Mouse (Mus musculus): Measurements from ENCODE around the gene Mast2. TPM values are rescaled to one million over a fixed set of nuclear protein-coding genes. Genes with fewer than 3 reads are reported as not detected.

Gene Mast2
- polyA plus RNA-seq, 1 experiment from 2014 or later = 16.3 TPM

- WGBS = 95% methylated on average over 3 of the region's 3 CpGs
- no peak overlapping the region for H3K9ac ChIP-seq (ENCODE audit: low read length)
- no peaks in the 10 kb centered on the region for H3K27me3 ChIP-seq (ENCODE audit: control insufficient read depth, insufficient read depth, low read length)
- H3K36me3 ChIP-seq (ENCODE audit: control insufficient read depth, insufficient read depth) = peaks cover 17% of the 10 kb centered on the region
- H3K4me3 ChIP-seq (ENCODE audit: low read length) = no peak overlapping the region
- no peaks in the 10 kb centered on the region for H3K4me1 ChIP-seq (ENCODE audit: control insufficient read depth, insufficient read depth, low read length)
- H3K9me3 ChIP-seq (replicated peaks; ENCODE audit: control insufficient read depth, low read length) = 0 out of 2 replicates have a peak, but pooled peaks cover 4% of the 10 kb centered on the region
- no peak overlapping the region for H3K4me2 ChIP-seq (ENCODE audit: low read depth, low read length)
- no peak overlapping the region for H3K27ac ChIP-seq (ENCODE audit: low read length)
- ATAC-seq (replicated peaks; ENCODE audit: extremely low read depth, insufficient read depth, low FRiP score) = no peak
These were observed 134.7 kb downstream of the Mast2 start for GRCm38 (mm10) chr4:116329256-116329655.

- 53% methylated on average over 6 of the region's 6 CpGs for WGBS
- no peak overlapping the region for H3K4me3 ChIP-seq (ENCODE audit: low read length)
- H3K27ac ChIP-seq (ENCODE audit: low read length) = peak overlapping the region; percentile 4
- no peaks in the 10 kb centered on the region for H3K27me3 ChIP-seq (ENCODE audit: control insufficient read depth, insufficient read depth, low read length)
- peak; percentile 63 for ATAC-seq (replicated peaks; ENCODE audit: extremely low read depth, insufficient read depth, low FRiP score)
- H3K9ac ChIP-seq (ENCODE audit: low read length) = no peak overlapping the region
- no peaks in the 10 kb centered on the region for H3K9me3 ChIP-seq (replicated peaks; ENCODE audit: control insufficient read depth, low read length)
- no peak overlapping the region for H3K4me2 ChIP-seq (ENCODE audit: low read depth, low read length)
- peaks cover 8% of the 10 kb centered on the region for H3K4me1 ChIP-seq (ENCODE audit: control insufficient read depth, insufficient read depth, low read length)
- peaks cover 37% of the 10 kb centered on the region for H3K36me3 ChIP-seq (ENCODE audit: control insufficient read depth, insufficient read depth)
These were observed 141.9 kb downstream of the Mast2 start for GRCm38 (mm10) chr4:116322127-116322526.

GRCm38 (mm10) chr4:116317575-116317974, 146.4 kb downstream of the Mast2 start:
- no peak overlapping the region for H3K27ac ChIP-seq (ENCODE audit: low read length)
- WGBS = 91% methylated on average over 4 of the region's 4 CpGs

DNA sequence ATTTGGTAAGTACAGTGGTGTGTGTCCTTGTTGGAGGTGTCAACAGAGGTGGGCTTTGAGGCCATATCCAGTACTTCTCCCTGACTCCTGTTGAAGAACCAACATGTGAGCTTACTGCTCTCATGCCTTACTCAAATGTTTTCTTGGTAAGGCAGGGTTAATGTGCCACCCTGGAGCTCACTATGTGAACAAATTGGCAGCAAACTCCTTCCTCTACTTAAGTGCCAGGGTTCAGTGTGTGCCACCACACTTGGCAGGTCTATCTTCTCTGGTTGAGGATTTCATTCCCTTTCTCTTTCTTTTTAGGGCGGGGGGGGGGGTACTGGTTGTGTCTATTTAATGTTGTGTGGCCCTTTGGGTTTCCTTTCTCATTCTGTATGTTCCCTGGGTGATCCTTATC, 159.4 kb downstream of the Mast2 start:
- peaks cover 9% of the 10 kb centered on the region for H3K4me1 ChIP-seq (ENCODE audit: control insufficient read depth, insufficient read depth, low read length)
- no peaks in the 10 kb centered on the region for H3K27me3 ChIP-seq (ENCODE audit: control insufficient read depth, insufficient read depth, low read length)
- H3K9ac ChIP-seq (ENCODE audit: low read length) = no peak overlapping the region
- no peak overlapping the region for H3K27ac ChIP-seq (ENCODE audit: low read length)
- no peak for ATAC-seq (replicated peaks; ENCODE audit: extremely low read depth, insufficient read depth, low FRiP score)
- H3K36me3 ChIP-seq (ENCODE audit: control insufficient read depth, insufficient read depth) = peaks cover 24% of the 10 kb centered on the region
- 6% methylated on average over 1 of the region's 1 CpGs for WGBS
- no peak overlapping the region for H3K4me2 ChIP-seq (ENCODE audit: low read depth, low read length)
- no peaks in the 10 kb centered on the region for H3K9me3 ChIP-seq (replicated peaks; ENCODE audit: control insufficient read depth, low read length)
- no peak overlapping the region for H3K4me3 ChIP-seq (ENCODE audit: low read length)

More at GRCm38 (mm10) chr4:116317575-116317974, 146.4 kb downstream of the Mast2 start:
- Histone ChIP-seq H3K9me3 (replicated peaks; ENCODE audit: control insufficient read depth, low read length) (no peaks in the 10 kb centered on the region), H3K36me3 (ENCODE audit: control insufficient read depth, insufficient read depth) (peaks cover 56% of the 10 kb centered on the region), H3K4me1 (ENCODE audit: control insufficient read depth, insufficient read depth, low read length) (peaks cover 7% of the 10 kb centered on the region), H3K4me2 (ENCODE audit: low read depth, low read length) (no peak overlapping the region), H3K9ac (ENCODE audit: low read length) (no peak overlapping the region), H3K4me3 (ENCODE audit: low read length) (no peak overlapping the region), H3K27me3 (ENCODE audit: control insufficient read depth, insufficient read depth, low read length) (no peaks in the 10 kb centered on the region)
- no peak for ATAC-seq (replicated peaks; ENCODE audit: extremely low read depth, insufficient read depth, low FRiP score)

- no peak overlapping the region for H3K4me3 ChIP-seq (ENCODE audit: low read length)
- H3K9me3 ChIP-seq (replicated peaks; ENCODE audit: control insufficient read depth, low read length) = no peaks in the 10 kb centered on the region
- 29% methylated on average over 4 of the region's 4 CpGs for WGBS
- peak overlapping the region; percentile 71 for H3K27ac ChIP-seq (ENCODE audit: low read length)
- 0 out of 2 replicates have a peak overlapping the region, but pooled peaks have one; percentile 4 for H3K9ac ChIP-seq (ENCODE audit: low read length)
- peaks cover 9% of the 10 kb centered on the region for H3K4me1 ChIP-seq (ENCODE audit: control insufficient read depth, insufficient read depth, low read length)
- H3K4me2 ChIP-seq (ENCODE audit: low read depth, low read length) = no peak overlapping the region
- no peaks in the 10 kb centered on the region; the same call in 1 of the 2 replicates for H3K36me3 ChIP-seq (ENCODE audit: control insufficient read depth, insufficient read depth)
- ATAC-seq (replicated peaks; ENCODE audit: extremely low read depth, insufficient read depth, low FRiP score) = peak; percentile 85
- H3K27me3 ChIP-seq (ENCODE audit: control insufficient read depth, insufficient read depth, low read length) = no peaks in the 10 kb centered on the region
These were observed 163.1 kb downstream of the Mast2 start for GRCm38 (mm10) chr4:116300878-116301355.

GRCm38 (mm10) chr4:116293296-116293695, 170.7 kb downstream of the Mast2 start:
- peaks cover 12% of the 10 kb centered on the region; the same call in 1 of the 2 replicates for H3K36me3 ChIP-seq (ENCODE audit: control insufficient read depth, insufficient read depth)
- H3K4me3 ChIP-seq (ENCODE audit: low read length) = no peak overlapping the region
- no peaks in the 10 kb centered on the region for H3K27me3 ChIP-seq (ENCODE audit: control insufficient read depth, insufficient read depth, low read length)
- no peaks in the 10 kb centered on the region for H3K9me3 ChIP-seq (replicated peaks; ENCODE audit: control insufficient read depth, low read length)
- H3K4me2 ChIP-seq (ENCODE audit: low read depth, low read length) = no peak overlapping the region
- no peaks in the 10 kb centered on the region for H3K4me1 ChIP-seq (ENCODE audit: control insufficient read depth, insufficient read depth, low read length)
- ATAC-seq (replicated peaks; ENCODE audit: extremely low read depth, insufficient read depth, low FRiP score) = no peak
- H3K27ac ChIP-seq (ENCODE audit: low read length) = no peak overlapping the region
- 85% methylated on average over 12 of the region's 12 CpGs for WGBS
- H3K9ac ChIP-seq (ENCODE audit: low read length) = no peak overlapping the region

DNA sequence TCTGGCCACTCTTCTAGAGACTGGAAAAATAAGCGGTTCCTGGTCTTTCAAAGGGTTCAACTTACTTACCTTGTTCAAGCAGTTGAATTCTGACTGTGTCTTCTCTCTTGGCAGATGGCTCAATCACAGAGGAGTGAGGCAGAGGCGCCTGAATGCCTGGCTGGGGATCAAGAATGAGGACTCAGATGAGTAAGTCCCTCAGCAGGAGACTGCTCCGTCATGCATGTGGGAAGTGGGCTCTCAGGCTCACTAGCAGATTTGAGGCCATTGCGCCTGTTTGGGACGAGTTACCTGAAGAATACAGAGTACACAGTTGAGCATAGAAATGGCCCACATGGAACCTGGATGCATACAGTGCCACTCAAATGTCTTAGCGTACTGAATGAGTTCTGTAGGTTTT, 172.4 kb downstream of the Mast2 start:
- Histone ChIP-seq H3K4me1 (ENCODE audit: control insufficient read depth, insufficient read depth, low read length) (no peaks in the 10 kb centered on the region), H3K9me3 (replicated peaks; ENCODE audit: control insufficient read depth, low read length) (no peaks in the 10 kb centered on the region), H3K4me2 (ENCODE audit: low read depth, low read length) (no peak overlapping the region), H3K36me3 (ENCODE audit: control insufficient read depth, insufficient read depth) (peaks cover 18% of the 10 kb centered on the region), H3K27me3 (ENCODE audit: control insufficient read depth, insufficient read depth, low read length) (no peaks in the 10 kb centered on the region), H3K9ac (ENCODE audit: low read length) (no peak overlapping the region), H3K4me3 (ENCODE audit: low read length) (no peak overlapping the region), H3K27ac (ENCODE audit: low read length) (no peak overlapping the region)
- 87% methylated on average over 6 of the region's 6 CpGs for WGBS
- no peak for ATAC-seq (replicated peaks; ENCODE audit: extremely low read depth, insufficient read depth, low FRiP score)

DNA sequence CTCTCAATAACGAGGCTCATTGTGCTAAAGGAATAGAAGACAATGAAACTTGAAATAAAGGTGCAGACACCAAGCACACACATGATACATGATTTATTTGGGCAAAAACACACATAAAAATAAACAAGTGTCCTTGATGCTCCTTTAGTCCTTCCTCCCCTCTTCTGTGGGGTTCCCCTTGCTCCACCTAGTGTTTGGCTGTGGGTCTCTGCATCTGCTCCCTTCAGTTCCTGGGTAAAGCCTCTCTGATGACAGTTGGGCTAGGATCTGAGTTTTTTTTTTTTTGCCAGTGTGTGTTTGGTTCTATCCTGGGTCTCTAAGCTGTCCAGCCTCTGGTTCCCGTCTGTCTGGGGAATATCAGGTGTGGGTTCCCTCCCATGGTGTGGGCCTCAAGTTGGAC, 181.8 kb downstream of the Mast2 start:
- H3K36me3 ChIP-seq (ENCODE audit: control insufficient read depth, insufficient read depth) = peaks cover 11% of the 10 kb centered on the region
- no peak overlapping the region for H3K4me3 ChIP-seq (ENCODE audit: low read length)
- no peak overlapping the region for H3K9ac ChIP-seq (ENCODE audit: low read length)
- no peaks in the 10 kb centered on the region for H3K4me1 ChIP-seq (ENCODE audit: control insufficient read depth, insufficient read depth, low read length)
- ATAC-seq (replicated peaks; ENCODE audit: extremely low read depth, insufficient read depth, low FRiP score) = no peak
- 66% methylated on average over 2 of the region's 2 CpGs for WGBS
- H3K9me3 ChIP-seq (replicated peaks; ENCODE audit: control insufficient read depth, low read length) = no peaks in the 10 kb centered on the region
- no peaks in the 10 kb centered on the region for H3K27me3 ChIP-seq (ENCODE audit: control insufficient read depth, insufficient read depth, low read length)
- no peak overlapping the region for H3K27ac ChIP-seq (ENCODE audit: low read length)
- no peak overlapping the region for H3K4me2 ChIP-seq (ENCODE audit: low read depth, low read length)

- H3K4me1 ChIP-seq (ENCODE audit: control insufficient read depth, insufficient read depth, low read length) = no peaks in the 10 kb centered on the region
- H3K4me2 ChIP-seq (ENCODE audit: low read depth, low read length) = no peak overlapping the region
- WGBS = 92% methylated on average over 6 of the region's 6 CpGs
- no peaks in the 10 kb centered on the region for H3K27me3 ChIP-seq (ENCODE audit: control insufficient read depth, insufficient read depth, low read length)
- no peak for ATAC-seq (replicated peaks; ENCODE audit: extremely low read depth, insufficient read depth, low FRiP score)
- H3K27ac ChIP-seq (ENCODE audit: low read length) = no peak overlapping the region
- H3K36me3 ChIP-seq (ENCODE audit: control insufficient read depth, insufficient read depth) = peaks cover 16% of the 10 kb centered on the region
- no peaks in the 10 kb centered on the region for H3K9me3 ChIP-seq (replicated peaks; ENCODE audit: control insufficient read depth, low read length)
- no peak overlapping the region for H3K4me3 ChIP-seq (ENCODE audit: low read length)
- no peak overlapping the region for H3K9ac ChIP-seq (ENCODE audit: low read length)
These were observed 195.8 kb downstream of the Mast2 start for GRCm38 (mm10) chr4:116268220-116268619.
